Mouse (Mus musculus): Measurements from ENCODE around the gene Bnc2. TPM values are rescaled to one million over a fixed set of nuclear protein-coding genes. Genes with fewer than 3 reads are reported as not detected.
A peak's percentile ranks its signal among the peaks of the same experiment; 100 is the strongest.

Bnc2 gene
- 9.7 and 11.1 TPM in 2 replicates for polyA plus RNA-seq (2015; fragmentation: Nextera tagmentation; extraction: Ambion mirVana)

GRCm38 (mm10) chr4:84675171-84675973 lies at the start of gene Bnc2:
Bnc2 (minus strand) TSS chr4:84675275.
- Histone ChIP-seq H3K9ac (peak within 1 kb of the TSS; percentile 75), H3K36me3 (no peaks in the 10 kb centered on the region), H3K9me3 (replicated peaks) (no peaks in the 10 kb centered on the region), H3K4me3 (replicated peaks) (peak within 1 kb of the TSS; percentile 77), H3K27me3 (peaks cover 38% of the 10 kb centered on the region), H3K4me1 (peaks cover 18% of the 10 kb centered on the region), H3K27ac (peak within 1 kb of the TSS; percentile 86), H3K4me2 (peak within 1 kb of the TSS; percentile 98)
- peak; percentile 78 for ATAC-seq (replicated peaks; ENCODE audit: low FRiP score)
- under 1% methylated on average over 73 of the region's 80 CpGs for WGBS

- Histone ChIP-seq H3K27me3 (no peaks in the 10 kb centered on the region), H3K36me3 (no peaks in the 10 kb centered on the region), H3K4me2 (no peak overlapping the region), H3K9me3 (replicated peaks) (no peaks in the 10 kb centered on the region), H3K9ac (no peak overlapping the region), H3K4me3 (replicated peaks) (no peak overlapping the region), H3K4me1 (no peaks in the 10 kb centered on the region), H3K27ac (no peak overlapping the region)
- 89% methylated on average over 5 of the region's 5 CpGs for WGBS
- ATAC-seq (replicated peaks; ENCODE audit: low FRiP score) = no peak
Measured at GRCm38 (mm10) chr4:84707961-84708360, 32.9 kb upstream of the Bnc2 start.

GRCm38 (mm10) chr4:84685521-84686366 lies 10.7 kb upstream of the Bnc2 start:
- 64% methylated on average over 10 of the region's 10 CpGs for WGBS
- H3K4me3 ChIP-seq (replicated peaks) = no peak overlapping the region
- ATAC-seq (replicated peaks; ENCODE audit: low FRiP score) = no peak

GRCm38 (mm10) chr4:84685009-84685408 lies 9.9 kb upstream of the Bnc2 start:
- WGBS = 79% methylated on average over 4 of the region's 4 CpGs
- Histone ChIP-seq H3K36me3 (no peaks in the 10 kb centered on the region), H3K9me3 (replicated peaks) (no peaks in the 10 kb centered on the region), H3K27ac (no peak overlapping the region), H3K4me1 (no peaks in the 10 kb centered on the region), H3K27me3 (0 out of 2 replicates have a peak, but pooled peaks cover 4% of the 10 kb centered on the region), H3K4me3 (replicated peaks) (no peak overlapping the region), H3K9ac (no peak overlapping the region), H3K4me2 (no peak overlapping the region)
- no peak for ATAC-seq (replicated peaks; ENCODE audit: low FRiP score)

More at GRCm38 (mm10) chr4:84685521-84686366, 10.7 kb upstream of the Bnc2 start:
- Histone ChIP-seq H3K27ac (no peak overlapping the region), H3K4me1 (no peaks in the 10 kb centered on the region), H3K4me2 (no peak overlapping the region), H3K9ac (no peak overlapping the region), H3K9me3 (replicated peaks) (no peaks in the 10 kb centered on the region), H3K27me3 (0 out of 2 replicates have a peak, but pooled peaks cover 4% of the 10 kb centered on the region), H3K36me3 (no peaks in the 10 kb centered on the region)

GRCm38 (mm10) chr4:84675974-84676315 lies 870 bp upstream of the Bnc2 start:
- Histone ChIP-seq H3K4me2 (peak overlapping the region; percentile 98), H3K27me3 (peaks cover 36% of the 10 kb centered on the region), H3K27ac (peak overlapping the region; percentile 86), H3K4me3 (replicated peaks) (peak overlapping the region; percentile 77), H3K36me3 (no peaks in the 10 kb centered on the region), H3K9ac (peak overlapping the region; percentile 75), H3K4me1 (peaks cover 18% of the 10 kb centered on the region), H3K9me3 (replicated peaks) (no peaks in the 10 kb centered on the region)
- no peak; the same call in 1 of the 2 replicates for ATAC-seq (replicated peaks; ENCODE audit: low FRiP score)
- WGBS = under 1% methylated on average over 19 of the region's 19 CpGs

- ATAC-seq (replicated peaks; ENCODE audit: low FRiP score) = peak; percentile 92
- Histone ChIP-seq H3K9ac (peak overlapping the region; percentile 75), H3K4me3 (replicated peaks) (peak overlapping the region; percentile 77), H3K27me3 (peaks cover 38% of the 10 kb centered on the region), H3K4me1 (peaks cover 18% of the 10 kb centered on the region), H3K36me3 (no peaks in the 10 kb centered on the region), H3K27ac (peak overlapping the region; percentile 86), H3K4me2 (peak overlapping the region; percentile 98), H3K9me3 (replicated peaks) (no peaks in the 10 kb centered on the region)
- under 1% methylated on average over 87 of the region's 104 CpGs for WGBS
Measured at GRCm38 (mm10) chr4:84674318-84675170, 531 bp downstream of the Bnc2 start.

GRCm38 (mm10) chr4:84673681-84674307 lies 1.3 kb downstream of the Bnc2 start:
- H3K27ac ChIP-seq = no peak overlapping the region
- 11% methylated on average over 10 of the region's 10 CpGs for WGBS
- H3K27me3 ChIP-seq = peaks cover 38% of the 10 kb centered on the region
- peak overlapping the region; percentile 98 for H3K4me2 ChIP-seq
- H3K4me1 ChIP-seq = peaks cover 18% of the 10 kb centered on the region
- no peak for ATAC-seq (replicated peaks; ENCODE audit: low FRiP score)
- H3K36me3 ChIP-seq = no peaks in the 10 kb centered on the region
- no peaks in the 10 kb centered on the region for H3K9me3 ChIP-seq (replicated peaks)
- peak overlapping the region; percentile 77 for H3K4me3 ChIP-seq (replicated peaks)
- peak overlapping the region; percentile 75; the same call in 1 of the 2 replicates for H3K9ac ChIP-seq

GRCm38 (mm10) chr4:84672181-84672791 lies 2.8 kb downstream of the Bnc2 start:
- no peak overlapping the region for H3K27ac ChIP-seq
- no peaks in the 10 kb centered on the region for H3K9me3 ChIP-seq (replicated peaks)
- H3K4me1 ChIP-seq = peaks cover 18% of the 10 kb centered on the region
- peak overlapping the region; percentile 19; the same call in 1 of the 2 replicates for H3K4me2 ChIP-seq
- H3K36me3 ChIP-seq = no peaks in the 10 kb centered on the region
- WGBS = 30% methylated on average over 14 of the region's 14 CpGs
- peaks cover 30% of the 10 kb centered on the region for H3K27me3 ChIP-seq
- ATAC-seq (replicated peaks; ENCODE audit: low FRiP score) = no peak
- no peak overlapping the region for H3K4me3 ChIP-seq (replicated peaks)
- no peak overlapping the region for H3K9ac ChIP-seq

- H3K4me2 ChIP-seq = no peak overlapping the region
- H3K36me3 ChIP-seq = no peaks in the 10 kb centered on the region
- no peak overlapping the region for H3K9ac ChIP-seq
- peaks cover 15% of the 10 kb centered on the region for H3K4me1 ChIP-seq
- H3K4me3 ChIP-seq (replicated peaks) = no peak overlapping the region
- no peak overlapping the region for H3K27ac ChIP-seq
- WGBS = 34% methylated on average over 1 of the region's 1 CpGs
- H3K27me3 ChIP-seq = peaks cover 19% of the 10 kb centered on the region
- no peak for ATAC-seq (replicated peaks; ENCODE audit: low FRiP score)
- H3K9me3 ChIP-seq (replicated peaks) = no peaks in the 10 kb centered on the region
Measured at GRCm38 (mm10) chr4:84670996-84671395, 4.1 kb downstream of the Bnc2 start.

GRCm38 (mm10) chr4:84669650-84670049 lies 5.4 kb downstream of the Bnc2 start:
- no peak overlapping the region for H3K9ac ChIP-seq
- H3K27ac ChIP-seq = no peak overlapping the region

More at GRCm38 (mm10) chr4:84669650-84670049, 5.4 kb downstream of the Bnc2 start:
- peaks cover 10% of the 10 kb centered on the region for H3K4me1 ChIP-seq
- ATAC-seq (replicated peaks; ENCODE audit: low FRiP score) = no peak
- H3K4me3 ChIP-seq (replicated peaks) = no peak overlapping the region
- no peaks in the 10 kb centered on the region for H3K9me3 ChIP-seq (replicated peaks)
- 63% methylated on average over 5 of the region's 5 CpGs for WGBS
- no peak overlapping the region for H3K4me2 ChIP-seq
- H3K36me3 ChIP-seq = no peaks in the 10 kb centered on the region
- H3K27me3 ChIP-seq = peaks cover 19% of the 10 kb centered on the region

Measured in kidney, embryonic 15.5 days (tissue).